Mouse (Mus musculus) cerebellum, adult 2 months (tissue): ENCODE data around the gene Pde3a.

Source experiments
- CTCF ChIP-seq: fragments of 200-500 bp; IDR thresholded peaks from 2 replicates; pipeline ENCODE4 v1.5.1; 2011; ENCODE audit warnings: low read depth, mild to moderate bottlenecking, control low read depth, low read length, moderate library complexity, borderline replicate concordance; ENCODE audit not compliant: insufficient read depth
- POLR2A ChIP-seq: fragments of 200-500 bp; IDR thresholded peaks from 2 replicates; pipeline ENCODE4 v1.6.1; 2011; ENCODE audit warnings: low read length, control low read depth, borderline replicate concordance; ENCODE audit not compliant: insufficient read depth

GRCm38 (mm10) chr6:141537298-141537697, 288.2 kb downstream of the Pde3a start:
- no peak for TF ChIP-seq CTCF
- TF ChIP-seq POLR2A, result no peak
